Mouse (Mus musculus) lung, postnatal 25 days (tissue): Measurements from ENCODE around the gene Sly.
"Not testable (repeated sequence)": the region's sequence is repeated elsewhere in the genome, so short reads cannot be mapped to it uniquely, and the experiment has no call there.

Source experiments
- DNase-seq: peaks from one replicate; pipeline ENCODE4 v3.0.0; 2022; ENCODE audit warnings: low spot score

Sly gene

GRCm38 (mm10) chrY:57186888-57187287 is at the start of gene Sly:
Gene Sly (plus strand): TSS chrY:57187188.
- not testable (repeated sequence) for DNase-seq
